In the genomic region with DNA sequence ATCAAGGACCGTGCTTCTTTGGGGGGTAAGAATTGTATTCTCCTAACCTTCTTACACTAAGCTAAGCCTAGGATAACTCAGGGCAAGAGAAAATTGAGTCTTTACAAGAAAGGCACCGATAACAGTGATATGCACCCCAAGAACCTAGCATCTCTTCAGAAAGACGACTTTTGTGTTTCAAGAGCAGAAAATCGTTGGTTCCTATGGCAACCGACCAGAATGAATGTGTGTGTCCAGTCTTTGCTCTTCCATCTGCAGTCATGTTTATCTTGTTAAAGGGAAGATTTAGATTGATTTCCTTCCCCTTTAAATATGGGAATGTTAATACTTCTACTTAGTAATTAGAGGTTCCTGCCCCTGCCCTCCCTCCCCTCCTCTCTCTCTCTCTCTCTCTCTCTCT, we compare ENCODE assay signal across 20 mouse cellular contexts. TPM values are rescaled to one million over a fixed set of nuclear protein-coding genes. Genes with fewer than 3 reads are reported as not detected.
DNase-seq lines count a peak whose midpoint lies in the region; ATAC-seq lines count a peak whose summit lies in the region.
"Had no signal": no experiment of that assay in that cellular context is flagged by ENCODE, and none has a peak within 500 bp of the region (broad histone marks: within the 10 kb centered on the region; RNA-seq: fewer than 3 reads in every experiment).

No protein-coding gene starts in this region.

- no peak overlapping the region for H3K9ac ChIP-seq in forebrain, embryonic 12.5 days
- H3K9ac ChIP-seq in forebrain, embryonic 16.5 days (replicated peaks; ENCODE audit: low read depth, low read length), result no peak overlapping the region
- H3K9ac ChIP-seq in midbrain, embryonic 11.5 days (ENCODE audit: low read length), result no peak overlapping the region
- H3K9ac ChIP-seq in hindbrain, embryonic 15.5 days, result no peak overlapping the region
- no peak overlapping the region for H3K9ac ChIP-seq in midbrain, embryonic 16.5 days (ENCODE audit: low read depth, low read length)
- H3K9ac ChIP-seq: embryonic facial prominence, embryonic 13.5 days; heart, embryonic 15.5 days; limb, embryonic 13.5 days had no signal

- WGBS in forebrain, embryonic 12.5 days, result 65% methylated on average over 5 of the region's 5 CpGs
- WGBS in forebrain, embryonic 16.5 days, result 57% methylated on average over 5 of the region's 5 CpGs
- WGBS in midbrain, embryonic 11.5 days, result 56% methylated on average over 5 of the region's 5 CpGs
- WGBS in midbrain, embryonic 10.5 days, result 76% methylated on average over 5 of the region's 5 CpGs
- WGBS in hindbrain, embryonic 15.5 days, result 38% methylated on average over 5 of the region's 5 CpGs
- WGBS in midbrain, embryonic 16.5 days, result 30% methylated on average over 5 of the region's 5 CpGs

- H3K27me3 ChIP-seq in forebrain, embryonic 12.5 days, result no peaks in the 10 kb centered on the region
- H3K27me3 ChIP-seq in forebrain, embryonic 16.5 days (replicated peaks; ENCODE audit: control insufficient read depth, insufficient read depth, low read length), result no peaks in the 10 kb centered on the region
- no peaks in the 10 kb centered on the region for H3K27me3 ChIP-seq in midbrain, embryonic 11.5 days (ENCODE audit: control insufficient read depth, insufficient read depth, low read length)
- H3K27me3 ChIP-seq in midbrain, embryonic 10.5 days (ENCODE audit: low read depth, poor library complexity, severe bottlenecking), result no peaks in the 10 kb centered on the region
- H3K27me3 ChIP-seq in hindbrain, embryonic 15.5 days, result no peaks in the 10 kb centered on the region
- no peaks in the 10 kb centered on the region for H3K27me3 ChIP-seq in midbrain, embryonic 16.5 days (ENCODE audit: control insufficient read depth, insufficient read depth, low read depth, low read length)
- H3K27me3 ChIP-seq: embryonic facial prominence, embryonic 13.5 days; heart, embryonic 15.5 days; limb, embryonic 13.5 days had no signal

- no peak overlapping the region for H3K4me3 ChIP-seq in forebrain, embryonic 12.5 days (replicated peaks)
- no peak overlapping the region for H3K4me3 ChIP-seq in forebrain, embryonic 16.5 days (replicated peaks; ENCODE audit: low read length)
- no peak overlapping the region for H3K4me3 ChIP-seq in midbrain, embryonic 11.5 days (ENCODE audit: low read depth, low read length)
- H3K4me3 ChIP-seq in midbrain, embryonic 10.5 days, result no peak overlapping the region
- no peak overlapping the region for H3K4me3 ChIP-seq in hindbrain, embryonic 15.5 days
- no peak overlapping the region for H3K4me3 ChIP-seq in midbrain, embryonic 16.5 days (ENCODE audit: low read depth, low read length)
- H3K4me3 ChIP-seq: embryonic facial prominence, embryonic 13.5 days; heart, adult 2 months; heart, embryonic 15.5 days; limb, embryonic 13.5 days had no signal

- no peak overlapping the region for H3K4me2 ChIP-seq in forebrain, embryonic 12.5 days
- H3K4me2 ChIP-seq in forebrain, embryonic 16.5 days (ENCODE audit: low read length), result no peak overlapping the region
- no peak overlapping the region for H3K4me2 ChIP-seq in midbrain, embryonic 11.5 days
- H3K4me2 ChIP-seq in hindbrain, embryonic 15.5 days, result no peak overlapping the region
- peak overlapping the region; percentile 32 for H3K4me2 ChIP-seq in midbrain, embryonic 16.5 days (ENCODE audit: low read length)
- H3K4me2 ChIP-seq: embryonic facial prominence, embryonic 13.5 days; heart, embryonic 15.5 days; limb, embryonic 13.5 days had no signal

- peak overlapping the region; percentile 36; the same call in 1 of the 2 replicates for H3K27ac ChIP-seq in forebrain, embryonic 12.5 days
- no peak overlapping the region for H3K27ac ChIP-seq in forebrain, embryonic 16.5 days (ENCODE audit: low read length)
- H3K27ac ChIP-seq in midbrain, embryonic 11.5 days (ENCODE audit: low read depth, low read length), result 0 out of 2 replicates have a peak overlapping the region, but pooled peaks have one; percentile 4
- H3K27ac ChIP-seq in midbrain, embryonic 10.5 days (replicated peaks), result no peak overlapping the region
- peak overlapping the region; percentile 57 for H3K27ac ChIP-seq in hindbrain, embryonic 15.5 days (replicated peaks)
- H3K27ac ChIP-seq in midbrain, embryonic 16.5 days (ENCODE audit: low read length), result peak overlapping the region; percentile 67
- H3K27ac ChIP-seq: embryonic facial prominence, embryonic 13.5 days; heart, adult 2 months; heart, embryonic 15.5 days; limb, embryonic 13.5 days had no signal

- peaks cover 5% of the 10 kb centered on the region; the same call in 1 of the 2 replicates for H3K9me3 ChIP-seq in forebrain, embryonic 12.5 days
- H3K9me3 ChIP-seq in forebrain, embryonic 16.5 days (ENCODE audit: control insufficient read depth, low read length), result no peaks in the 10 kb centered on the region
- no peaks in the 10 kb centered on the region for H3K9me3 ChIP-seq in midbrain, embryonic 11.5 days (ENCODE audit: control insufficient read depth, low read length)
- peaks cover 6% of the 10 kb centered on the region; the same call in 1 of the 2 replicates for H3K9me3 ChIP-seq in midbrain, embryonic 10.5 days (replicated peaks)
- H3K9me3 ChIP-seq in hindbrain, embryonic 15.5 days, result no peaks in the 10 kb centered on the region
- H3K9me3 ChIP-seq in midbrain, embryonic 16.5 days (replicated peaks; ENCODE audit: control insufficient read depth, low read length, poor library complexity, severe bottlenecking), result no peaks in the 10 kb centered on the region; the same call in 1 of the 2 replicates
- H3K9me3 ChIP-seq: embryonic facial prominence, embryonic 13.5 days; G1E; heart, embryonic 15.5 days had no signal

- ATAC-seq in forebrain, embryonic 12.5 days (ENCODE audit: low FRiP score), result no peak
- no peak for ATAC-seq in forebrain, embryonic 16.5 days
- no peak; the same call in 1 of the 2 replicates for ATAC-seq in midbrain, embryonic 11.5 days (ENCODE audit: low FRiP score)
- ATAC-seq in hindbrain, embryonic 15.5 days (ENCODE audit: low FRiP score, low read depth), result no peak
- no peak; the same call in 1 of the 2 replicates for ATAC-seq in midbrain, embryonic 16.5 days
- no peak for ATAC-seq in erythroblast, adult 5-6 weeks (replicated peaks; ENCODE audit: low FRiP score, poor library complexity, severe bottlenecking)
- ATAC-seq: CD4-positive, CD25-positive, alpha-beta regulatory T cell, adult 4 months had no signal

- peaks cover 29% of the 10 kb centered on the region for H3K4me1 ChIP-seq in forebrain, embryonic 12.5 days
- H3K4me1 ChIP-seq in forebrain, embryonic 16.5 days (replicated peaks; ENCODE audit: control insufficient read depth, insufficient read depth, low read length), result peaks cover 18% of the 10 kb centered on the region
- H3K4me1 ChIP-seq in midbrain, embryonic 11.5 days (ENCODE audit: control insufficient read depth, insufficient read depth, low read length), result peaks cover 6% of the 10 kb centered on the region
- H3K4me1 ChIP-seq in midbrain, embryonic 10.5 days, result peaks cover 28% of the 10 kb centered on the region
- peaks cover 27% of the 10 kb centered on the region for H3K4me1 ChIP-seq in hindbrain, embryonic 15.5 days (replicated peaks)
- H3K4me1 ChIP-seq in midbrain, embryonic 16.5 days (ENCODE audit: control insufficient read depth, insufficient read depth, low read length), result peaks cover 26% of the 10 kb centered on the region
- H3K4me1 ChIP-seq: heart, embryonic 15.5 days had no signal

- H3K36me3 ChIP-seq in forebrain, embryonic 12.5 days (replicated peaks), result peaks cover 23% of the 10 kb centered on the region
- no peaks in the 10 kb centered on the region for H3K36me3 ChIP-seq in forebrain, embryonic 16.5 days (ENCODE audit: control insufficient read depth, insufficient read depth)
- no peaks in the 10 kb centered on the region for H3K36me3 ChIP-seq in midbrain, embryonic 11.5 days (ENCODE audit: control insufficient read depth, insufficient read depth, low read length)
- H3K36me3 ChIP-seq in midbrain, embryonic 10.5 days, result peaks cover 43% of the 10 kb centered on the region
- no peaks in the 10 kb centered on the region for H3K36me3 ChIP-seq in hindbrain, embryonic 15.5 days
- H3K36me3 ChIP-seq in midbrain, embryonic 16.5 days (ENCODE audit: control insufficient read depth, insufficient read depth, low read length), result no peaks in the 10 kb centered on the region
- H3K36me3 ChIP-seq: heart, embryonic 15.5 days; limb, embryonic 13.5 days had no signal

- DNase-seq in midbrain, embryonic 11.5 days (ENCODE audit: low spot score, missing footprints), result no peak
- DNase-seq in midbrain, embryonic 10.5 days (ENCODE audit: low spot score), result no peak
- DNase-seq in cerebellum, postnatal 36 days, result no peak
- DNase-seq: cerebellum, adult 2 months; gastrocnemius, postnatal 10 days; heart, adult 2 months; kidney, adult 8-10 months; kidney, postnatal 36 days; right cerebral cortex, adult 18-20 months; spleen, adult 18-20 months had no signal

RNA-seq across cellular contexts. Expression of gene C530008M17Rik, which starts 27.1 kb away (rescaled TPM):
- 78.6 and 83.5 TPM in 2 replicates for polyA plus RNA-seq in forebrain, embryonic 12.5 days (2016; fragmentation: Nextera tagmentation; extraction: Ambion mirVana)
- polyA plus RNA-seq in forebrain, embryonic 16.5 days (2015; fragmentation: Nextera tagmentation; extraction: Ambion mirVana), result 74.6 and 77.0 TPM in 2 replicates
- 33.0 TPM in 2 replicates for polyA plus RNA-seq in midbrain, embryonic 11.5 days (2014; fragmentation: Nextera tagmentation; extraction: Ambion mirVana)
- polyA plus RNA-seq in midbrain, embryonic 10.5 days (2016; fragmentation: Nextera tagmentation; extraction: Ambion mirVana), result 31.5 and 36.0 TPM in 2 replicates
- 68.1 and 76.2 TPM in 2 replicates for polyA plus RNA-seq in hindbrain, embryonic 15.5 days (2015; fragmentation: Nextera tagmentation; extraction: Ambion mirVana)
- polyA plus RNA-seq in midbrain, embryonic 16.5 days (2015; fragmentation: Nextera tagmentation; extraction: Ambion mirVana), result 58.3 and 74.4 TPM in 2 replicates
- total RNA-seq in erythroblast, adult 5-6 weeks (2015; ENCODE audit: low replicate concordance), result 10.0 and 18.1 TPM in 2 replicates
- 18.9 and 23.7 TPM in 2 replicates for total RNA-seq in erythroblast, adult 5-6 weeks (2017; ENCODE audit: low replicate concordance)

Comparison
In these comparisons a context has a peak if more than half of its experiments do, and no peak if none do; other contexts are left out.
1. H3K27ac ChIP-seq: peak in forebrain, embryonic 12.5 days (single experiment), midbrain, embryonic 11.5 days (single experiment), hindbrain, embryonic 15.5 days (single experiment) and midbrain, embryonic 16.5 days (single experiment); none in forebrain, embryonic 16.5 days (single experiment) and midbrain, embryonic 10.5 days (single experiment).